Mouse (Mus musculus): ENCODE data around the gene Snx29. TPM values are rescaled to one million over a fixed set of nuclear protein-coding genes. Genes with fewer than 3 reads are reported as not detected.
A peak's percentile ranks its signal among the peaks of the same experiment; 100 is the strongest.
"Not testable (repeated sequence)": the region's sequence is repeated elsewhere in the genome, so short reads cannot be mapped to it uniquely, and the experiment has no call there.

Gene Snx29
- total RNA-seq, 2 experiments from 2014 or later, result 15.0 to 16.1 TPM

GRCm38 (mm10) chr16:11360576-11360975 is 37.9 kb downstream of the Snx29 start:
- not testable (repeated sequence) for DNase-seq

DNA sequence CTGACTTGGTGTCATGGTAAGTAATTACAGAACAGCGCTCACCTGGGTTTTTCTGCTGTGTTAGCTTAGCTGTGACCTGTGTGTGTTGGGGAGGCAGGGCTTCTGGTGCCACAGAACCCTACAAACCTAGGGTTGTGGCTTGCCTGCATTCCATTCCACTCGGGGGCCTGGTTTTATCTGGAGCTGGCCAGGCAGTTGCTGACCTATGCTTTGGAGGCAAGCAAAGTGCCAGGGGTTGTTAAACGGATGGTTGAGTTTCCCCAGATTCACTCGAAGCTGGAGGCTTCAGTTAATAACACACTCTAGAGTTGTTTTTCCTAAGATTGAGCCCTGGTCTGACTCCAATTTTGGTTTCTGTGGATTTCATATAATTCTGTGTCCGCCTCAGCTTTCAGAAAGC is 42.9 kb downstream of the Snx29 start:
- DNase-seq, result no peak

DNA sequence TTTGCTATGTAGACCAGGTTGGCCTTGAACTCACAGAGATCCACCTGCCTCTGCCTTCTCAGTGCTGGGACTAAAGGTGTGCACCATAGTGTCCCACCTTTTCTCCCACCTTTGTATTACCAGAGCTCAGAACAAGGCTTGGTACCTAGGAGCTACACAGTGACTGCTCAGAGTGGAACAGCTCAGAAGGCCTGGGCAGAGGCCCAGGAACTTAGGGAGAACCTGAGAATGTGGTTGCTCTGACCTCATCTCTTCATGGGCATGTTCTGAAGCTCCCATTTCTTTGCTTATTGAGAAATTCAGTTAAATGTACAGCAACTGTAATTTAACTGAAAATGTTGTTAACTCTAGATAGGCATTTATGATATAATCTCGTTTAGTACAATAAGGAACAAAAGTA is 44.1 kb downstream of the Snx29 start:
- DNase-seq, result no peak

DNA sequence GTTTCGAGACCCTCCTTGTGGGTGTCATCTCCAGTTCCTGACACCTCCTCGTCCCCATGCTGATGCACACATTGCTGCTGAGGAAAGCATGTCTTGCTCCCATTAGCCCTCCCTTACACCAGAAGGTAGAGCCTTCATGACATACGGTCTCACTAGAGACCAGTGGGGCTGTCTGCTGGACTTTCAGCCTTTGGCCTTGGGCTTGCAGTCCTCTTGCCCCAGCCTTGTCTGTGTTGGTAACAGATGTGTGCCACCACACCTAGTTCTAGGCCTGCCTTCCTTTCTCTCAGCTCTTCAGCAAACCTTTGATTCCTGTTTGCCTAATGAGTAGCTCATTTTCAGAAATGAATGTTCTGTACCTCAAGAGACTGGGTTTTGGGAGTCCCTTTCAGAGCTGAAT is 45.7 kb downstream of the Snx29 start:
- DNase-seq, result no peak

DNA sequence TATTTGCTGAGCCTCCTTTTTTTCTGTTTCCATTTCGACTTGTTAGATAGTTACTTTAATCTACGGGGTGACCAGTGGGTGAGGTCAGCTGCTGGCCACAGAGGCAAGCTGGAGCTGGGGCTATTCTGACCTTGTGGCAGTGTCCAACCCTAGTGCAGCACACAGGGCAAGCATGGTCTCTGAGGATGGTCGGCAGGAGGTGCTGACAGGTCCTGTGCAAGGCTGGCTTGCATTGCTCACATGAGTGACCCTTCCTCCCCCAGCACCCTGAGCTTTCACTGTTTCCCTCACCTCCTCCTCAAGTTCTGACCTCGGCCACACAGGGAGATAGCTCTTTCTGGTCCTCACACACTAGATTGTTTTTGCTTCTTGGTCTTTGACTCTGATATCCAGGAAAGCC is 46.5 kb downstream of the Snx29 start:
- no peak for DNase-seq

- no peak for DNase-seq
These were observed 46.9 kb downstream of the Snx29 start for GRCm38 (mm10) chr16:11369642-11370041.

DNA sequence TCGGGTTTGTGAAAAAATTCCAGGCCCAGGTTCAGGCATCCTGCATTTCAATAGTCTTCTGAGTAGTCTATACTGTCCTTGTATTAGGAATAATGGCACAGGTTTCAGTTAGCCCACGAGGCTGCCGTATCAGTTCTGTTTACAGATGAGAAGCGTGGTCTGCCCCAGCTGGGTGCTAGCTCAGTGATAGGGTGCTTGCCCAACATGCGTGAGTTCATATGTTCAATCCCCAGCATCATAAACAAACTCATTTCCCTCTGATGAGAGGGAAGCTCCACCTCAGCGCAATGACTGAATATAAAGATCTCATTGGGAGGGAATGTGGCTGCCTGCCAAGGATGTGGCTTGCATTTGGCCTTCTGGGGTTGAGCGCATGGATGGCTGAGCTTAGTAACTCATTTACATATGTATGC is 47.4 kb downstream of the Snx29 start:
- peak; percentile 55 for DNase-seq

GRCm38 (mm10) chr16:11379264-11379663 is 56.6 kb downstream of the Snx29 start:
- no peak for DNase-seq

DNA sequence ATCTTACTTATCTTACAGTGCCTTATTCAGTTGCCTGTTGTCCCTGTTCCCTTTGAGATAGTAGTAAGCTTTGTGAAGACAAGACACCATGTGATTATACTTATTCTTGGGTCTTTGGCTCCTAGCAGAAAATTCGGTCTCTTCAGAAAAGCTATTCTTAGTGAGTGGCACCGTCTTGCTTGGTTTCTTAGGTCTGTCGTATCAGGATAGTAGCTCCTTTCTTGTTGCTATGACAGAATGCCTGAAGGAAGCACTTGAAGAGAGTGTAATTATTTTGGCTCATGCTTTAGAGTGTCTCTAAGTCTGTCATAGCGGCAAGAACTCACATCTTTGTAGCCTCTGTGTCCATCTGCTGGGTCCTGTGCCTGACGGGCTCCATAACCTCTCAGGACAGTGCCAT is 57.3 kb downstream of the Snx29 start:
- DNase-seq, result no peak

DNA sequence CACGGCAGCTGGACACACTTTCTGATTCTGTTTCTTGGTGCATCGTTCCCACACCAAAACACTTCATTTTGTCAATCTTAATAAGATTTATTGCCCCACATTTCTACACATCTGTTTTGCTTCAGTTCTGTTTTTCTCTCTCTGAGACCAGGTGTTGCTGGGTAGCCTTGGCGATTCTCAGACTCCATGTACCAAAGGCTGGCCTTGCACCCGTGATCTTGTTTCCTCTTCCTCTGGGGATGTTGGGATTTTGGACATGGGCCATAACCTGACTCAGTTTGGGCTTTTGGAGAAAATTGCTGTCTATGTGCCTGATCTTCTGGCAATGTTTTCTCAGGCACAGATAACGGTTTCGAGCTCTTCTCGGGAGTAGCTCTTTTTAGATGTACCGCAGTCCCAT is 58.2 kb downstream of the Snx29 start:
- no peak for DNase-seq

DNA sequence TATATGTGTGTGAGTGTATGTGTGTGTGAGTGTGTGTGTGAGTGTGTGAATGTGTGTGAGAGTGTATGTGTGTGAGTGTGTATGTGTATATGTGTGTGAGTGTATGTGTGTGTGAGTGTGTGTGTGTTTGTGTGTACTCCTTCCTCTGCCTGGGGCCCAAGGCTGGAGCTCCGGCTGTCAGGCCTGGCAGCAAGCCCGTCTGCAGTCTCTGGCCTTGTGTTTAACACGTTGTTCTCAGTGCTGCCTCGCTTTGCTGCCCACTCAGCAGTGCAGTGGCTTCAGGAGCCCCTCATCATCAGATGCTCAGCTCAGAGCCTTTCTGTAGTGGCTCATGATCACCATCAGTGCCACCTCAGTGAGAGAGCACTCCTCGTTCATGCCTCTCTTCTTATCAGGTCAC is 61.7 kb downstream of the Snx29 start:
- peak; percentile 28 for DNase-seq

DNA sequence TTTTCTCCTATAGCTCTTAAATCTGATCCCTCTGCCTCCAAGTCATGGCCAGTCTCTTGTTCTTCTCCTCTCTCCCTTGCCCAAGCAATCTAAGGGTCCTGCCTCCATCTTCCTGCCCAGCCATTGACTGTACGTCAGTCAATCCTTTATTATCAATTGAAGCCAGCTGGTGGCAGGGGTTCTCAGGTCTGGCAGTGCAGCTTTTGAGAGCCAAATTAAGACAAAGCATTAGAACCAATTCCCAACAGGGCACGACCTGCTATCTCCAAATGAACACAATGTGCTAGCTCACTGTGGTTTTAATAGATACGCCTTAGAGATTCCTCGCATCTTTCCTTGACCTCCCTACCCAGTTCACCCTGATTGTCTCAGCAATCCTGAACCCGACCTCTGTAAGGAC is 62.4 kb downstream of the Snx29 start:
- no peak for DNase-seq

DNA sequence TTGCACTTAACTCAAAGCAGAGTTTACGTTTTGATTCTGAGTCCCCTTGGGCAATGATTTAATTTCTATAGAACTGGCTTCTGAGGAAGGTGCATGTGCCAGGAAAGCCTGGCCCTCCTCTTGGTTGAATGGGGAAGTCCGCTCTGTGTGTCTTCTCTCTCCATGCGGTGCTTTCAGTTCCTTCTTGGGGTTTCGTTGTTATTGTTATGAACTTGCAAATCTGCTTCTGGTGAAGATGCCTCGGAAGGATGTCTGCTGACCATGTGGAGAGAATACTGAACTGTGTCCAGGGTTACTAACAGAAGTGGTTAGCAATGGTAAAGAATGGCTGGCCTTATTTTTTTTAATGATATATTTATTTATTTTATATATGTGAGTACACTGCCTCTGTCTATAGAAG is 63.1 kb downstream of the Snx29 start:
- no peak for DNase-seq

GRCm38 (mm10) chr16:11386221-11386620 is 63.5 kb downstream of the Snx29 start:
- DNase-seq, result no peak

DNA sequence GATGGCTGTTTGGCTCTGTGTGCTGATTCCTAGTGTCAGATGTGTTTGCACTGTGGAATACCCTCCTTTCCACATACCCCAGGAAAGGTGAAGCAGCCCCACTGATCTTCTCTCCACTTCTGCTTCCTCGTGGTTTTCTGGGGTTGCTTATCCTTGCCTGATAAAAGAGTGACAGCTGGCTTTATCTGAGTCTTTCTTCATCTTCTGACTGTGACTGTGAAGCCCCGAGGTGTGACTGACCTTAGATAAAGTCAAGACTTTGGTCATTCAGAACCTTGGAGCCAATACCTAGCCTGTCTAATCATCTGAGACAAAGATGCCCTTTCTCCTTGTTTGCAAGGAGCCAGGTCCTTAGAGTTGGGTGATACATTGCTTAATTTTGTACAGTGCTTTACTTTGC is 65.4 kb downstream of the Snx29 start:
- DNase-seq, result no peak

DNA sequence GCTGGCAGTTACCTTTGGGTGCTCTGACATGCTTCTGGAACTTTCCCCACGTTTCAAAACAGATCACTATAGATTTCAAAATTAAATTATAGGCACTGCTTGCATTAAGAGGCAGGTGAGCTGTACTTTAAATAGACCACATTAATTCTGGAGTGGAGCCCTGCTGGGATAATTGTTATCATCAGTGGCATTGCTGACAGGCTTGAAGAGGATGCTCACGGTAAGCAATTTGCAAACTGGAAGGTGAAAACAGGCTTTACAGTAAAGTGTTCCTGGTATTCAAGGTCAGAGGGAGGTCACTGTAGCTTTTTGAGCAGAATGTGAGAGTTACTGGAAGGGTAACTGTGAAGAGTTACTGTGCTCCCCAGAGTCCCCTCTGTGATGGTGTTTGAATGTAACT is 66.6 kb downstream of the Snx29 start:
- no peak for DNase-seq

DNA sequence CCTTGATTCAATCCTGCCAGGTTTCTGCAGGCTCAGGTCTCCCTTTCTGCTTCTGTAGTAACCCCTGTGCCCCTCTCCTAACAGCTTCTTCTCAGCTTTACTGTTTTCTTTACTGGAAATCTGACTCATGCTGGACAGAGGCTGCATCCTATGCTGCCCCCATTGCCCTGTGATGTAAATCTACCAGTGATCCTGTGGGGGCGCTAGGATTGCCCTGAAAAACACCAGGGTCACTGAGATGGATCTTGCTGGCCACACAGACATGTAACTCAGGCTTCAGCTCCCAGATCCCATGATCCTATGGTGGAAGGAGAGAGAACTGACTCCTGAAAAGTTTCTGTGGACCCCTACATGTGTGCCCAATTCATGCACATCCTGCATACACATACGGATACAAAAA is 73.9 kb downstream of the Snx29 start:
- no peak for DNase-seq

- DNase-seq, result no peak
These were observed 76.7 kb downstream of the Snx29 start for GRCm38 (mm10) chr16:11399386-11399785.

DNA sequence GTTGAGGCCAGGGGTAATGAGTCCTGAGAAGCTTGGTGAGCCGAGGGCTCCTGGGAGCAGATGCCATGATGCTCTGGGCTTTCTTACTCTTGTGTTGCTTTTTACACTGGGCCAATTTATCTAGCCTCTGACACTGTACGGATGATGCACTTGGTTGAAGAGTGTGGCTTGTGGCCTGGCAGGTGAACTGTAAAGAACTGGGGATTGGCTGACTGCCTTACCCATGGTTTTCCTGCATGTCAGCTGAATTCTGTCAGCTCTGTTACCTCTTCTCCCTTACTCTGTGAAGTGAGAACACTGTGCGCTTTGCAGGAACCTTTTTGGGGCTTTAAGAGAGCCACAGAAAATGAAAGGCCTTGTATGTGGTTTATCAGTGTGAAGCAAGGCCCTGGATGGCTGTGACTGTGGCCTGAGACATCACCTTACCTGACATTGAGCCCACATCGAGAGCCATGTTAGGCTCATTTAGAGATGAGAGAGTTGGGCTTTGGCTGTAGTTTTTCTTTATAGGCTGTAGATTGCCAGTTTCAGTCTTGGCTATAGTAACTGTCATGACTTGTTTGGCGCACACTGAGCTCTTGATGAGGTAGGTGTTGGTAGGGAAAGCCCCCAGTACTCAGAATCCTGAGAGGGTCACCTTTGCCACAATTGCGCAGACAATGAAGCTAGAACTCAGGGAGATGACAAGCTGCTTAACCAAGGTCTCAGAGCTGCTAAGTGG is 77.3 kb downstream of the Snx29 start:
- DNase-seq, result no peak

DNA sequence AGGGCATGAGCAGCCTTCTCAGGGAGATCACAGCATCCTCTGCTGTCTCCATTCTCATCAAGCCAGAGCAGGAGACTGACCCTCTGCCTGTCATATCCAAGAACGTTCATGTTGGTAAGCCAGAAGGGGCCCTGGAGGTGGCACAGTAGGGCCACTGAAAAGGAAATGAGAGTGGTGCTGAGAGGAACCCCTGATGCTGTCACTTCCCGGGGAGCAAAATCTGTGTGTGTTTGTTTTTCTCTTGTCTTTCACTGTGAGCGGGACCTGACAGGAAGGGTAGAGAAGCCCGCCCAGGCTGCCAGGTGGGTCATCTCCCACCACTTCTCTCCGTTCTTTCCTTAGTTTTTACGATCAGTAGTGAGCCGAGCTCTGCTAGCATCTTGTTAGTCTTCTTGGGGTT is 78.2 kb downstream of the Snx29 start:
- DNase-seq, result no peak

DNA sequence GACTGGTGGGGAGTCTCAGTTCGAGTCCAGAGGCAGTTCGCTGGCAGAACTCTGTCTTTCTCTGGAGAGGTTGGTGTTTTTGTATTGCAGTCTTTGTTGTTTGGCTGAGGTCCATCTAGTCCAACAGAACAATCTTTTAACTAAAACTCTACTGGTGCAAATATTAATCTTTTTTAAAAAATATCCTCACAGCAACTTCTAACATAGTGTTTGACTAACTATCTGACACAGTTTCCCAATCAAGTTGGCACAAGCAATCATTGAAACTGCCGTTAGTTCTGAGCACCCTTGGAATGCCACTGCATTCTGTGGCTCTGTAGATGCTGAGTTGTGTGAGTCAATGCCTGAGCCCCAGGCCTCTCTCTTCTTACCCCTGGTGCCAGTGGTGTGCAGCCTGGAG is 82.5 kb downstream of the Snx29 start:
- DNase-seq, result no peak

- DNase-seq, result no peak
These were observed 83.5 kb downstream of the Snx29 start for GRCm38 (mm10) chr16:11406201-11406600.

DNA sequence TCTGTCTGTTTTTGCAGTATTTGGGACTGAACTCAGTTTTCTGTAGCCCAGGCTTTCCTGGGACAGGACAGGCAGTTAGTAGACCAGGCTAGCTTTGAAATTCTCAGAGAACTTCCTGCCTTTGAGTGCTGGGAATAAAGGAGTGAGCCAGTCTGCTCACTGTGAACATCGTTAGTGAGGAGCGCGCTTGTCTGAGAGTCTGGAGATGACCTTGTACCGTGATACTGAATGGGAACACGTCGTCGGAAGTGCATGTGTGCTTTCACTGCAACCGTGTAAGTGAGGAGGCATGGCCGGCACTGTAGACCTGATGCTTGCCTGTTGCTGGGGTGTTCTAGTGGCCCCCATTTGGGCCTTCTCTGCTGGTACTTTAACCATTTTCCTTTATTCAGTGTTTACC is 83.9 kb downstream of the Snx29 start:
- DNase-seq, result no peak

- DNase-seq, result no peak
These were observed 85.4 kb downstream of the Snx29 start for GRCm38 (mm10) chr16:11407932-11408620.

GRCm38 (mm10) chr16:11408726-11409125 is 86.0 kb downstream of the Snx29 start:
- no peak for DNase-seq

Data from heart, postnatal 4 days (tissue).